Comparison of ENCODE assay signal across 25 mouse cellular contexts in the genomic region with DNA sequence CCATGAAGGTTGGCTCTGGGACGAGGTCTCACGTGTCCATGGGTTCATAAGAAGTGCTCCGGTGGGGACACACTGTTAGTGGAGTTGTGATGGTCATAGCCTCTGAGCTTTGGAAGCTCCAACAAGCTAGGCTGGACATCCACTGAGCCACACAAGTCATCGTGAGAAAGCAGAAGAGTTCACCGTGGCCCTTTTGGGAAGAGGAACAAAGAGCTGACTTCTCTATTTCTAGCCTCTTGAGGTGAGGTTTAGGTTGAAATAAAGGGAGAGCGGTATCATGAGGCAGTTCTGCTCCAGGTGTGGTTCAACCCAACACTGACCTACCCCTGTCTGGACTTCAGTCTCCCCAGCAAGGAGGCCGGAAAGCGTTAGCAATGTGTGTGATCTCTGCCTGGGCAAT.
"Had no signal": no experiment of that assay in that cellular context is flagged by ENCODE, and none has a peak within 500 bp of the region (broad histone marks: within the 10 kb centered on the region; RNA-seq: fewer than 3 reads in every experiment).

No protein-coding gene starts in this region.

- H3K9me3 ChIP-seq: heart, embryonic 10.5 days; heart, embryonic 12.5 days; limb, embryonic 15.5 days had no signal

- H3K27me3 ChIP-seq: heart, embryonic 12.5 days; hindbrain, embryonic 12.5 days; limb, embryonic 13.5 days; limb, embryonic 15.5 days; liver, embryonic 12.5 days had no signal

- H3K9ac ChIP-seq: heart, embryonic 12.5 days; hindbrain, embryonic 12.5 days; hindbrain, embryonic 14.5 days; kidney, embryonic 15.5 days; limb, embryonic 13.5 days; limb, embryonic 15.5 days; liver, embryonic 12.5 days; liver, embryonic 14.5 days had no signal

- H3K27ac ChIP-seq: heart, embryonic 10.5 days; hindbrain, embryonic 10.5 days; hindbrain, embryonic 12.5 days; hindbrain, embryonic 14.5 days; hindbrain, postnatal 0 days; kidney, embryonic 15.5 days; layer of hippocampus, adult 2 months; limb, embryonic 13.5 days; limb, embryonic 15.5 days; liver, embryonic 12.5 days; liver, embryonic 14.5 days had no signal

- ATAC-seq: hindbrain, postnatal 0 days; intestine, embryonic 16.5 days; liver, embryonic 12.5 days had no signal

- H3K36me3 ChIP-seq: heart, embryonic 10.5 days; heart, embryonic 12.5 days; hindbrain, embryonic 10.5 days; hindbrain, embryonic 12.5 days; kidney, embryonic 15.5 days; limb, embryonic 13.5 days; limb, embryonic 15.5 days; liver, embryonic 12.5 days had no signal

- H3K4me3 ChIP-seq: heart, embryonic 10.5 days; heart, embryonic 12.5 days; hindbrain, embryonic 10.5 days; hindbrain, embryonic 12.5 days; kidney, embryonic 15.5 days; layer of hippocampus, adult 2 months; limb, embryonic 13.5 days; limb, embryonic 15.5 days; liver, embryonic 12.5 days had no signal

- DNase-seq: gastrocnemius, postnatal 14 days; gastrocnemius, postnatal 36 days; heart, adult 18-20 months; heart, postnatal 10 days; heart, postnatal 4 days; kidney, adult 11 months; kidney, adult 2 months; kidney, adult 9 months; kidney, postnatal 10 days; kidney, postnatal 25 days; kidney, postnatal 4 days; left cerebral cortex, postnatal 4 days had no signal

- H3K4me2 ChIP-seq: heart, embryonic 12.5 days; hindbrain, embryonic 12.5 days; hindbrain, embryonic 14.5 days; kidney, embryonic 15.5 days; limb, embryonic 13.5 days; limb, embryonic 15.5 days; liver, embryonic 12.5 days had no signal
